Mouse (Mus musculus) neutrophil, adult 5-6 weeks (primary cell): ENCODE results near the gene Crebrf. TPM values are rescaled to one million over a fixed set of nuclear protein-coding genes. Genes with fewer than 3 reads are reported as not detected.

Source experiments
- ATAC-seq: fragments of 151-379, 151-347 bp; 2 replicates; pipeline ENCODE4 v1.8.0; 2017; ENCODE audit warnings: mild to moderate bottlenecking, moderate TSS enrichment; ENCODE audit not compliant: insufficient number of reproducible peaks, poor library complexity, low FRiP score, severe bottlenecking; ENCODE audit errors: extremely low read depth
- total RNA-seq: library from RNA; stranded (forward); fragments of 200-1000 nt; gene quantifications from 2 replicates; pipeline ENCODE4 v1.2.3, GENCODE M21; 2017

The Crebrf gene
- total RNA-seq, 1 experiment from 2014 or later = 193 TPM

- ATAC-seq = no peak
These were observed 82.1 kb downstream of the Crebrf start for GRCm38 (mm10) chr17:26797379-26798128.

- no peak for ATAC-seq
These were observed 87.4 kb downstream of the Crebrf start for GRCm38 (mm10) chr17:26802886-26803285.

GRCm38 (mm10) chr17:26812607-26813006 lies 97.2 kb downstream of the Crebrf start:
- no peak for ATAC-seq

GRCm38 (mm10) chr17:26813497-26813896 lies 98.0 kb downstream of the Crebrf start:
- ATAC-seq = no peak

- no peak for ATAC-seq
These were observed 101.4 kb downstream of the Crebrf start for GRCm38 (mm10) chr17:26816810-26817209.

GRCm38 (mm10) chr17:26817776-26818175 lies 102.3 kb downstream of the Crebrf start:
- no peak for ATAC-seq

- ATAC-seq = no peak
These were observed 110.7 kb downstream of the Crebrf start for GRCm38 (mm10) chr17:26826131-26826530.

Other genes with a start within 250 kb of the Crebrf start
- gene Ergic1, start 154.2 kb upstream of the Crebrf start, total RNA-seq = 22.7 and 26.3 TPM in 2 replicates
- gene Dusp1, start 153.5 kb upstream of the Crebrf start, total RNA-seq = 1,076 and 1,086 TPM in 2 replicates
- gene Atp6v0e, start 52.4 kb upstream of the Crebrf start, total RNA-seq = 252 and 266 TPM in 2 replicates
- 31.8 and 35.1 TPM in 2 replicates for gene Bnip1, start 65.4 kb downstream of the Crebrf start, total RNA-seq
- gene Nkx2-5, start 129.4 kb downstream of the Crebrf start, total RNA-seq = not detected in 2 replicates
- 2.2 and 6.8 TPM in 2 replicates for gene Kifc5b, start 201.4 kb downstream of the Crebrf start, total RNA-seq
- gene Phf1, start 217.4 kb downstream of the Crebrf start, total RNA-seq = 80.8 and 95.3 TPM in 2 replicates
- 19.9 and 22.3 TPM in 2 replicates for gene Cuta, start 223.9 kb downstream of the Crebrf start, total RNA-seq
- gene Syngap1, start 225.6 kb downstream of the Crebrf start, total RNA-seq = 0.86 and 0.93 TPM in 2 replicates